In the genomic region with DNA sequence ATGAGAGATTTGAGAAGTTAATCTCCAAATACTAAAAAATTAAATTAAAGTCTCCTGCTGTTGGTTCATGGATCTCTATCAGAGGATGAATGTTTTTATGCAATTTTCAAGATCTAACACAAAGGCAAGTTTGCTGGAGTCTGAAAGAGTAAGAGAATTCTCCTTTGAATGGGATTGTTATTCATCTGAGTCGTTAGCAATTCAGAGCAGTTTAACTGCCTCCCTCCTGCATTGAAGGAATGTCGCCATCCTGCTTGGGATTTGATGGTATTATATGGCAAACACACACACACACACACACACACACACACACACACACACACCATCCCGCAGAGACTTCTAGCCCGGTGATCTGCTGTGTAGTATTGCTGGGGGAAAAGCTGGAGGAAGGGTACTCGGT, we compare ENCODE assay signal across 14 mouse cellular contexts. TPM values are rescaled to one million over a fixed set of nuclear protein-coding genes. Genes with fewer than 3 reads are reported as not detected.
DNase-seq lines count a peak whose midpoint lies in the region; ATAC-seq and TF ChIP-seq lines count a peak whose summit lies in the region.
"Had no signal": no experiment of that assay in that cellular context is flagged by ENCODE, and none has a peak within 500 bp of the region (broad histone marks: within the 10 kb centered on the region; RNA-seq: fewer than 3 reads in every experiment).

No protein-coding gene starts in this region.

- no peaks in the 10 kb centered on the region for H3K9me3 ChIP-seq in heart, embryonic 11.5 days (replicated peaks; ENCODE audit: control insufficient read depth, low read length)
- H3K9me3 ChIP-seq in kidney, embryonic 16.5 days (ENCODE audit: low read length): no peaks in the 10 kb centered on the region
- H3K9me3 ChIP-seq in E14TG2a.4 (ENCODE audit: low read length): no peaks in the 10 kb centered on the region
- H3K9me3 ChIP-seq: hindbrain, embryonic 13.5 days had no signal

- TF ChIP-seq CTCF in kidney, adult 2 months (conservative IDR thresholded peaks at IDR 0.05; ENCODE audit: insufficient read depth, insufficient read length, low read depth, low read length): no peak
- no peak for TF ChIP-seq CTCF in E14TG2a.4 (conservative IDR thresholded peaks at IDR 0.05; ENCODE audit: low read length)
- TF ChIP-seq CTCF in brain, embryonic 14.5 days (IDR thresholded peaks at IDR 0.05; ENCODE audit: borderline replicate concordance, extremely low read depth, insufficient read depth, insufficient read length): no peak
- TF ChIP-seq CTCF in cerebellum, adult 2 months (IDR thresholded peaks at IDR 0.05; ENCODE audit: borderline replicate concordance, insufficient read depth, low read depth, low read length): no peak

- peaks cover 54% of the 10 kb centered on the region for H3K4me1 ChIP-seq in heart, embryonic 11.5 days (ENCODE audit: control insufficient read depth, insufficient read depth, low read length)
- peaks cover 54% of the 10 kb centered on the region for H3K4me1 ChIP-seq in kidney, embryonic 16.5 days (ENCODE audit: insufficient read depth, low read length)
- H3K4me1 ChIP-seq in kidney, adult 2 months (ENCODE audit: control insufficient read depth, insufficient read depth, low read length): peaks cover 35% of the 10 kb centered on the region
- peaks cover 82% of the 10 kb centered on the region for H3K4me1 ChIP-seq in E14TG2a.4 (replicated peaks; ENCODE audit: low read depth, low read length)
- no peaks in the 10 kb centered on the region; the same call in 1 of the 2 replicates for H3K4me1 ChIP-seq in cerebellum, adult 2 months (ENCODE audit: control insufficient read depth, insufficient read depth, low read length)

- no peak overlapping the region for H3K4me2 ChIP-seq in heart, embryonic 11.5 days
- H3K4me2 ChIP-seq in kidney, embryonic 16.5 days (replicated peaks; ENCODE audit: low read depth, low read length): no peak overlapping the region
- H3K4me2 ChIP-seq: hindbrain, embryonic 13.5 days; midbrain, embryonic 11.5 days had no signal

- peak overlapping the region; percentile 52; the same call in 1 of the 2 replicates for H3K27ac ChIP-seq in heart, embryonic 11.5 days (ENCODE audit: low read depth, low read length)
- H3K27ac ChIP-seq in kidney, embryonic 16.5 days (ENCODE audit: low read length): peak overlapping the region; percentile 5; the same call in 1 of the 2 replicates
- no peak overlapping the region for H3K27ac ChIP-seq in kidney, adult 2 months (ENCODE audit: insufficient read depth, low read depth, low read length)
- no peak overlapping the region for H3K27ac ChIP-seq in cerebellum, adult 2 months (ENCODE audit: insufficient read depth, low read length)
- H3K27ac ChIP-seq: hindbrain, embryonic 13.5 days had no signal

- 76% methylated on average over 5 of the region's 5 CpGs for WGBS in heart, embryonic 11.5 days (ENCODE audit: insufficient replicate concordance)
- 60% methylated on average over 5 of the region's 5 CpGs for WGBS in kidney, embryonic 16.5 days
- WGBS in kidney, adult 2 months: 47% methylated on average over 5 of the region's 5 CpGs
- WGBS in cerebellum, adult 2 months: 75% methylated on average over 5 of the region's 5 CpGs

- no peak for ATAC-seq in heart, embryonic 11.5 days (replicated peaks; ENCODE audit: insufficient number of reproducible peaks, low FRiP score, low TSS enrichment)
- no peak for ATAC-seq in kidney, embryonic 16.5 days (ENCODE audit: low FRiP score, low TSS enrichment)
- ATAC-seq: activated CD4-positive, CD25-positive, alpha-beta regulatory T cell, adult 4 months had no signal

- no peaks in the 10 kb centered on the region for H3K27me3 ChIP-seq in heart, embryonic 11.5 days (ENCODE audit: control insufficient read depth, insufficient read depth, low read length)
- H3K27me3 ChIP-seq in kidney, embryonic 16.5 days (ENCODE audit: insufficient read depth, low read length): no peaks in the 10 kb centered on the region
- no peaks in the 10 kb centered on the region for H3K27me3 ChIP-seq in kidney, adult 2 months (replicated peaks; ENCODE audit: control insufficient read depth, insufficient read depth, low read length)
- H3K27me3 ChIP-seq in E14TG2a.4 (ENCODE audit: insufficient read depth, low read length): peaks cover 4% of the 10 kb centered on the region; the same call in 1 of the 2 replicates
- no peaks in the 10 kb centered on the region for H3K27me3 ChIP-seq in cerebellum, adult 2 months (ENCODE audit: control insufficient read depth, insufficient read depth, low read length)
- H3K27me3 ChIP-seq: hindbrain, embryonic 13.5 days had no signal

- H3K36me3 ChIP-seq in heart, embryonic 11.5 days (ENCODE audit: control insufficient read depth, insufficient read depth, low read length): peaks cover 12% of the 10 kb centered on the region
- peaks cover 26% of the 10 kb centered on the region for H3K36me3 ChIP-seq in kidney, embryonic 16.5 days (ENCODE audit: insufficient read depth, low read length)
- H3K36me3 ChIP-seq in kidney, adult 2 months (ENCODE audit: control insufficient read depth, insufficient read depth, low read length): no peaks in the 10 kb centered on the region
- peaks cover 43% of the 10 kb centered on the region for H3K36me3 ChIP-seq in E14TG2a.4 (ENCODE audit: insufficient read depth, low read length)

- no peak for TF ChIP-seq POLR2A in kidney, adult 2 months (IDR thresholded peaks at IDR 0.05; ENCODE audit: low read depth, low read length)
- TF ChIP-seq POLR2A in brain, embryonic 14.5 days (IDR thresholded peaks at IDR 0.05; ENCODE audit: borderline replicate concordance, extremely low read depth, insufficient read depth, insufficient read length, poor library complexity, severe bottlenecking): no peak
- TF ChIP-seq POLR2A in cerebellum, adult 2 months (IDR thresholded peaks at IDR 0.05; ENCODE audit: borderline replicate concordance, insufficient read depth, low read length): no peak

- DNase-seq in heart, adult 9 months (ENCODE audit: low spot score in 2 of 2): no peak
- no peak for DNase-seq in kidney, adult 2 months
- peak; percentile 33 for DNase-seq in brain, embryonic 14.5 days (ENCODE audit: low read depth)
- no peak for DNase-seq in cerebellum, adult 2 months
- DNase-seq in cerebellum, adult 11 months: no peak
- DNase-seq: B cell, adult 2 months; cerebellum, adult 8-10 months; layer of hippocampus, adult 9-11 months had no signal

- H3K4me3 ChIP-seq in heart, embryonic 11.5 days (ENCODE audit: low read depth, low read length): no peak overlapping the region
- H3K4me3 ChIP-seq in kidney, embryonic 16.5 days (ENCODE audit: low read length): no peak overlapping the region
- no peak overlapping the region for H3K4me3 ChIP-seq in kidney, adult 2 months (ENCODE audit: insufficient read depth, low read depth, low read length)
- H3K4me3 ChIP-seq in E14TG2a.4 (replicated peaks; ENCODE audit: low read length): peak overlapping the region; percentile 60
- no peak overlapping the region for H3K4me3 ChIP-seq in cerebellum, adult 2 months (replicated peaks; ENCODE audit: insufficient read depth, low read depth, low read length)
- H3K4me3 ChIP-seq: hindbrain, embryonic 13.5 days had no signal

- no peak overlapping the region for H3K9ac ChIP-seq in heart, embryonic 11.5 days (ENCODE audit: low read depth, low read length)
- no peak overlapping the region for H3K9ac ChIP-seq in kidney, embryonic 16.5 days (replicated peaks; ENCODE audit: low read length)
- H3K9ac ChIP-seq: hindbrain, embryonic 13.5 days had no signal

RNA-seq across cellular contexts. Expression of a gene that starts 6.1 kb away (rescaled TPM):
- polyA plus RNA-seq in heart, embryonic 11.5 days (2014; fragmentation: Nextera tagmentation; extraction: Ambion mirVana): 11.4 and 11.8 TPM in 2 replicates
- polyA plus RNA-seq in kidney, embryonic 16.5 days (2015; fragmentation: Nextera tagmentation; extraction: Ambion mirVana): 13.1 and 14.3 TPM in 2 replicates
- 7.3 and 8.0 TPM in 2 replicates for polyA plus RNA-seq in kidney, adult 2 months (2012; rRNA removed)
- 18.2 and 21.6 TPM in 2 replicates for polyA plus RNA-seq in brain, embryonic 14.5 days (2012; rRNA removed)
- 18.9 and 20.5 TPM in 2 replicates for polyA plus RNA-seq in cerebellum, adult 2 months (2012; rRNA removed)

RNA-seq across cellular contexts. Expression of a gene that starts 51.9 kb away (rescaled TPM):
- 45.8 and 52.1 TPM in 2 replicates for polyA plus RNA-seq in heart, embryonic 11.5 days (2014; fragmentation: Nextera tagmentation; extraction: Ambion mirVana)
- 39.3 and 43.2 TPM in 2 replicates for polyA plus RNA-seq in kidney, embryonic 16.5 days (2015; fragmentation: Nextera tagmentation; extraction: Ambion mirVana)
- 34.7 and 38.3 TPM in 2 replicates for polyA plus RNA-seq in kidney, adult 2 months (2012; rRNA removed)
- 19.3 and 40.7 TPM in 2 replicates for polyA plus RNA-seq in brain, embryonic 14.5 days (2012; rRNA removed)
- 110 and 130 TPM in 2 replicates for polyA plus RNA-seq in cerebellum, adult 2 months (2012; rRNA removed)

Comparison
In these comparisons a context has a peak if more than half of its experiments do, and no peak if none do; other contexts are left out.
1. H3K27ac ChIP-seq: peak in heart, embryonic 11.5 days (single experiment) and kidney, embryonic 16.5 days (single experiment); none in kidney, adult 2 months (single experiment) and cerebellum, adult 2 months (single experiment).